Mouse (Mus musculus): ENCODE results near the gene Hs2st1.

DNA sequence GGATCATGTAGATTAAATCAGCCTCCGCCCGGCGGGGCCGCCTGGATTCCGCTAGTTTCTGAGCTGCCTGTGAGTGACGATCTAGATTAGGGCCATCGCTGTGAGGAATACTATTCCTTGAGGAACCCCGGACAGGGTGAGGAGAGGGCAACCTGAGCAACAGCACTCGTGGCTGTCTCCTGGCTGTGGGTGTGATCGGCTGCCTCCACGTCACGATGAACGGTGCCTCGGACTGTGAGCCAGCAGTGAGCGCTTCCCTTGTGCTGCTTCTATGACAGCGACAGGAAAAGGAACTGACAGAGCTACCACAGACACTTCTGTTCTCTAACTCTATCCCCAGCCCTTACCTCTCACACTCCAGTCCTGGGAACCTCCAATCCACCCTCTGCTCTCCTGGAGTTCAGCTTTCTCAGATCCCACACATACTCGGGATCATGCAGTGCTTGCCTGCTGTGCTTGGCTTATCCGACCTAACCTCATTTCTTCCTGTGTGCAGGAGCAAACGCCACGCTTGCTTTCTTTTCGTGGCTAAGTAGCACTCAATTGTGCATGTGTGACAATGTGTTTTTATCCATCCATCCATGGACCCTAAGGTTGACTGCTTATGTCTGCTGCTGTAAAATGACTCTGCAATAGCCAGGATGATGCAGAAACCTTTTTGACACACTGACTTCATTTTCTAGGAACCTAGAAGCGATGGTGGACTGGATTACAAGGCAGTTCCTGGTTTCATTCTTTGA lies 8.3 kb downstream of the Hs2st1 start:
- TF ChIP-seq CTCF (conservative IDR thresholded peaks at IDR 0.05; ENCODE audit: insufficient read depth, insufficient read length, low read depth, low read length) (no peak), POLR2A (IDR thresholded peaks at IDR 0.05; ENCODE audit: low read depth, low read length) (no peak)

Measured in kidney, adult 2 months (tissue).